Mouse (Mus musculus): ENCODE results near the gene Wipf2. TPM values are rescaled to one million over a fixed set of nuclear protein-coding genes. Genes with fewer than 3 reads are reported as not detected.
"Not testable (repeated sequence)": the region's sequence is repeated elsewhere in the genome, so short reads cannot be mapped to it uniquely, and the experiment has no call there.

Gene Wipf2
- total RNA-seq (2021) = 10 to 100 TPM; 68.6 to 70.9 TPM
- long read RNA-seq, experiment 1, full-length matches to known transcripts = 4 of 27 reads
- long read RNA-seq, experiment 1, partial matches to known transcripts = 4 of 27 reads
- long read RNA-seq, experiment 1, other reads (novel, unspliced or antisense) = 19 of 27 reads
- long read RNA-seq, experiment 2, partial matches to known transcripts = 11 of 33 reads
- long read RNA-seq, experiment 2, other reads (novel, unspliced or antisense) = 22 of 33 reads

GRCm38 (mm10) chr11:98863028-98863750, at the start of gene Wipf2:
Gene Wipf2 (plus strand): TSS chr11:98863638.
- peak; percentile 83 for TF ChIP-seq CTCF (conservative IDR thresholded peaks at IDR 0.05)
- DNase-seq (ENCODE audit: low spot score in 2 of 2) = peak; percentile 96 to 97
- peak within 1 kb of the TSS; percentile 76 for H3K4me3 ChIP-seq
- peak within 1 kb of the TSS; percentile 96 for H3K27ac ChIP-seq

- 0 out of 2 replicates have a peak overlapping the region, but pooled peaks have one; percentile 18 for H3K27ac ChIP-seq
- no peak for DNase-seq (ENCODE audit: low spot score in 2 of 2)
- TF ChIP-seq CTCF (conservative IDR thresholded peaks at IDR 0.05) = no peak
- no peak overlapping the region for H3K4me3 ChIP-seq
These were observed 46.7 kb upstream of the Wipf2 start for GRCm38 (mm10) chr11:98816706-98817239.

DNA sequence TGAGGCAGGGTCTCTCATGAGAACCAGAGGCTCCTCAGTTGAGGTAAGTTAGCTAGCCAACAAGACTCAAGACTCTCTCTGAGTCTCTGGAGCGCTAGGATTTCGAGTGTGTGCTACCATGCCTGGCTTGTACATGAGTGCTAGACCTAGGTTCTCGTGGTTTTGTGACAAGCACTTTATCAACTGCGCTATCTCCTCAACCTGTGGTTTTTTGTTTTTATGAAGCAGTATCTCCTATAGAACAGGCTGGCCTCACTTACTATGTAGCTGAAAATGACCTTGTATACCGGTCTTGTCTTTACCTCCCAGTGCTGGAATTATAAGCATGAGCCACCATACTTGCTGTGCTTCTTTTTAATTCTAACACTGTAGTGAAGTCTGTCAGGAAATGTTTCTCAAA, 42.5 kb upstream of the Wipf2 start:
- TF ChIP-seq CTCF (conservative IDR thresholded peaks at IDR 0.05) = no peak
- DNase-seq (ENCODE audit: low spot score in 2 of 2) = no peak
- H3K4me3 ChIP-seq = no peak overlapping the region
- H3K27ac ChIP-seq = no peak overlapping the region

GRCm38 (mm10) chr11:98826071-98826470, 37.4 kb upstream of the Wipf2 start:
- H3K4me3 ChIP-seq; DNase-seq (ENCODE audit: low spot score in 2 of 2); H3K27ac ChIP-seq: not testable (repeated sequence)

- H3K27ac ChIP-seq = no peak overlapping the region
- no peak for TF ChIP-seq CTCF (conservative IDR thresholded peaks at IDR 0.05)
These were observed 35.6 kb upstream of the Wipf2 start for GRCm38 (mm10) chr11:98827877-98828276.

GRCm38 (mm10) chr11:98829091-98829775, 34.2 kb upstream of the Wipf2 start:
- Histone ChIP-seq H3K4me3 (no peak overlapping the region), H3K27ac (peak overlapping the region; percentile 87)
- no peak for DNase-seq (ENCODE audit: low spot score in 2 of 2)
- peak; percentile 92 for TF ChIP-seq CTCF (conservative IDR thresholded peaks at IDR 0.05)

More at GRCm38 (mm10) chr11:98827877-98828276, 35.6 kb upstream of the Wipf2 start:
- no peak for DNase-seq (ENCODE audit: low spot score in 2 of 2)
- H3K4me3 ChIP-seq = no peak overlapping the region

DNA sequence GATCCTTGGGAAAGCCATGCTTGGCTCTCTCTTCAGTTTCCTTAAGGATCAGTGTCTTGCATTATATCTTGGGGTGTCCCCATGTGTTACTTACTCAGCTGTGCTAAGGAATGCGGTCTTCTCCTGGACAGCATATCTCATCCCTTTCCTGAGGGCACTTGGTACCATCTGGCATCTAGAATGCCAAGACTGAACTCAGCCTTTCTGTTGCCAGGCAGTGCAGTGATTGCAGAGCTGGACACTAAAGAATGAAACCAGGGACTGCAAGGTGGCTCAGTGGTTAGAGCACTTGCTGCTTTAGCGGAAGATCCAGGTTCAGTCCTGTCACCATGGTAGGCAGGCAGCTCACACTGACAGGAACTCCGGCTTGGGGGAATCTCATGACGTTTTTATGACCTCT, 33.6 kb upstream of the Wipf2 start:
- no peak for TF ChIP-seq CTCF (conservative IDR thresholded peaks at IDR 0.05)
- Histone ChIP-seq H3K4me3 (no peak overlapping the region), H3K27ac (peak overlapping the region; percentile 87)
- no peak for DNase-seq (ENCODE audit: low spot score in 2 of 2)

DNA sequence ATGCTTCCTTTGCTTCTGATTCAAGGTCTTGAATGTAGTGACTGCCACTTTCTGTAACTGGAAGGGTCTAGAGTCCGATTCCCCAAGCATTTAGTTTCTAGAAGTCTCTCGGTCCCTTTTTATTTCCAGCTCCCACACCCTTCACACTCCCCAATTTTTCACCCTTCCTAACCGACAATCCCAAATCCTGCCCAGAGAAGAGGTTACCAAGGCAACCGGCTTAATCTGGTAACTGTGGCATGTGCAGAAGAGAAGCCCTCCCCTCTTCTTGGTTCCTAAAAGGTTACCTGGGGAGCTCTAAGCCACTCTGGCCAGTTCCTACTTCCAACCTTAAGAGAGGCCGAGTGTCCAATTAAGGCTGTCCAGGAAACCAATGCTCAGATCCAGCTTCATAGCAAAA, 28.1 kb upstream of the Wipf2 start:
- DNase-seq (ENCODE audit: low spot score in 2 of 2) = peak in 1 of 2 experiments; percentile 63
- TF ChIP-seq CTCF (conservative IDR thresholded peaks at IDR 0.05) = no peak
- peak overlapping the region; percentile 98 for H3K27ac ChIP-seq
- no peak overlapping the region; the same call in 1 of the 2 replicates for H3K4me3 ChIP-seq

- Histone ChIP-seq H3K4me3 (peak overlapping the region; percentile 97), H3K27ac (peak overlapping the region; percentile 98)
- no peak for TF ChIP-seq CTCF (conservative IDR thresholded peaks at IDR 0.05)
- DNase-seq (ENCODE audit: low spot score in 2 of 2) = peak in 1 of 2 experiments; percentile 48
These were observed 27.7 kb upstream of the Wipf2 start for GRCm38 (mm10) chr11:98835725-98836124.

DNA sequence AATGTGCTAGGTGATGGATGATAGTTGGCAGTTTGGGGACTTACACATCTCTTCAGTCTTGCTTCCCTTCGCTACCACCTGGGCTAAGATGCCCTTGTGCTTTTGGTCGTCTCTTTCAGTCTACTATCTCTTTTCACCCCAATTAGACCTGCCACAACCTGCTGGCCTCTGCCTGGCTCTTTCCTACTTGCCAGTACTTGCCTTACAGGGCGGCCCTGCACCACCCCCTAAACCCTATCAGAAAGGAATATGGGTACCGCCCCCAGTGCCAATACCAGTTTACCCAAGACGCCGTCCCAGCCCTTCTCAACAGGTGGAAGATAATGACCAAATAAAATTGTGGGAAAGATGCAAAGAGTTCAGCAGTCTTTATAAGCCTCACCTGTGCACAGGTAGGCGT, 27.3 kb upstream of the Wipf2 start:
- peak overlapping the region; percentile 97 for H3K4me3 ChIP-seq
- no peak for DNase-seq (ENCODE audit: low spot score in 2 of 2)
- H3K27ac ChIP-seq = peak overlapping the region; percentile 98
- no peak for TF ChIP-seq CTCF (conservative IDR thresholded peaks at IDR 0.05)

DNA sequence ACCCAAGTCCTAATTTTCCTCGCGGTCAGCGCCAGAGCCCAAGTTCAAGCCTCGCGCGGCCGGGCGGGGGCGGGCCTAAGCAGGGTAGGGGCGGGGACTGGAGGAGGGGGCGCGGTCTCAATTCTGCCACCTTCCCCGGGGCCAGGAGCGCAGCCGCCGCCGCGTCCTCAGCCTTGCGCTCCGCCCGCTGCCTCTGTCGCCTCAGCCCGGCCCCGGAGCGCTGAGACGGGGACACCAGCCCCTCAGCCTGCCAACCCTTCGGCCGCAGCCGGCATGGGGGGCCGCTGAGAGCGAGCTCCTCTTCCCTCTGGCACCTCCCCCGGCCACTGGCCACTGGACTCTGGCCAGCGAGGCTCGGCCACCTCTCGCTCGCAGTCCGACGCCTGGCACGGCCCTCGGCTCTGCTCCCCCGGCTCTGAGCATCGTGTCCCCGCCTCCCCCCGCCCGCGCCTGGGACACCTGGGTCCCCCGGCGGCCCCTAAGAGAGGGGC, 26.7 kb upstream of the Wipf2 start, which contains the start of gene Rapgefl1:
Rapgefl1 (plus strand) TSS at position 135 of the 491 bp plus-strand sequence.
- Histone ChIP-seq H3K4me3 (peak within 1 kb of the TSS; percentile 97), H3K27ac (peak within 1 kb of the TSS; percentile 98)
- DNase-seq (ENCODE audit: low spot score in 2 of 2) = peak; percentile 71 to 82
- no peak for TF ChIP-seq CTCF (conservative IDR thresholded peaks at IDR 0.05)

- H3K4me3 ChIP-seq = peak overlapping the region; percentile 97
- TF ChIP-seq CTCF (conservative IDR thresholded peaks at IDR 0.05) = peak; percentile 34; the same call in 1 of the 2 replicates
- no peak for DNase-seq (ENCODE audit: low spot score in 2 of 2)
- peak overlapping the region; percentile 98 for H3K27ac ChIP-seq
These were observed 26.2 kb upstream of the Wipf2 start for GRCm38 (mm10) chr11:98837231-98837704.

Measured in layer of hippocampus, adult 2 months (tissue).